Mouse (Mus musculus): ENCODE data around the gene Smc3. TPM values are rescaled to one million over a fixed set of nuclear protein-coding genes. Genes with fewer than 3 reads are reported as not detected.

The Smc3 gene
- polyA plus RNA-seq, 1 experiment = 6.5 TPM

GRCm38 (mm10) chr19:53596723-53597474 lies 3.3 kb upstream of the Smc3 start:
- Histone ChIP-seq H3K27me3 (ENCODE audit: control insufficient read depth, insufficient read depth, insufficient read length) (no peaks in the 10 kb centered on the region), H3ac (ENCODE audit: control insufficient read depth, insufficient read length) (no peak overlapping the region), H3K36me3 (ENCODE audit: control insufficient read depth, insufficient read depth) (no peaks in the 10 kb centered on the region), H3K4me2 (ENCODE audit: low read depth) (no peak overlapping the region), H3K4me3 (no peak overlapping the region), H3K79me2 (ENCODE audit: control insufficient read depth, insufficient read depth) (peaks cover 13% of the 10 kb centered on the region)
- TF ChIP-seq CEBPB (IDR thresholded peaks at IDR 0.05; ENCODE audit: insufficient read depth, poor library complexity, severe bottlenecking) (no peak), REST (IDR thresholded peaks at IDR 0.05; ENCODE audit: insufficient read depth, insufficient read length) (no peak), TCF12 (IDR thresholded peaks at IDR 0.05; ENCODE audit: insufficient read depth, poor library complexity, severe bottlenecking) (no peak), SRF (IDR thresholded peaks at IDR 0.05; ENCODE audit: control insufficient read depth, insufficient read length, low read depth) (no peak), TCF3 (IDR thresholded peaks at IDR 0.05; ENCODE audit: insufficient read length, low read depth) (no peak), POLR2A (IDR thresholded peaks at IDR 0.05; ENCODE audit: insufficient read length, low read depth) (no peak), POLR2AphosphoS2 (IDR thresholded peaks at IDR 0.05; ENCODE audit: insufficient read length, low read depth) (no peak), MAX (IDR thresholded peaks at IDR 0.05; ENCODE audit: low read depth) (no peak), MYOD1 (IDR thresholded peaks at IDR 0.05; ENCODE audit: control insufficient read depth in 1 of 3, insufficient read length in 2 of 3, low read depth in 2 of 3) (no peak), E2F4 (IDR thresholded peaks at IDR 0.05; ENCODE audit: insufficient read depth) (no peak), USF1 (IDR thresholded peaks at IDR 0.05; ENCODE audit: low read depth) (no peak), MYOG (IDR thresholded peaks at IDR 0.05; ENCODE audit: control insufficient read depth in 1 of 3, insufficient read depth in 1 of 3, insufficient read length in 2 of 3, low read depth in 2 of 3) (no peak)

GRCm38 (mm10) chr19:53600549-53601362 lies 558 bp downstream of the Smc3 start:
- TF ChIP-seq USF1 (IDR thresholded peaks at IDR 0.05; ENCODE audit: low read depth) = no peak
- no peak for TF ChIP-seq REST (IDR thresholded peaks at IDR 0.05; ENCODE audit: insufficient read depth, insufficient read length)
- TF ChIP-seq TCF12 (IDR thresholded peaks at IDR 0.05; ENCODE audit: insufficient read depth, poor library complexity, severe bottlenecking) = no peak
- no peak for TF ChIP-seq POLR2A (IDR thresholded peaks at IDR 0.05; ENCODE audit: insufficient read length, low read depth)
- no peak for TF ChIP-seq POLR2AphosphoS2 (IDR thresholded peaks at IDR 0.05; ENCODE audit: insufficient read length, low read depth)
- no peak for TF ChIP-seq TCF3 (IDR thresholded peaks at IDR 0.05; ENCODE audit: insufficient read length, low read depth)
- TF ChIP-seq MAX (IDR thresholded peaks at IDR 0.05; ENCODE audit: low read depth) = no peak
- TF ChIP-seq CEBPB (IDR thresholded peaks at IDR 0.05; ENCODE audit: insufficient read depth, poor library complexity, severe bottlenecking) = no peak
- TF ChIP-seq MYOG (IDR thresholded peaks at IDR 0.05; ENCODE audit: control insufficient read depth in 1 of 3, insufficient read depth in 1 of 3, insufficient read length in 2 of 3, low read depth in 2 of 3) = no peak
- no peak for TF ChIP-seq MYOD1 (IDR thresholded peaks at IDR 0.05; ENCODE audit: control insufficient read depth in 1 of 3, insufficient read length in 2 of 3, low read depth in 2 of 3)
- TF ChIP-seq SRF (IDR thresholded peaks at IDR 0.05; ENCODE audit: control insufficient read depth, insufficient read length, low read depth) = no peak
- TF ChIP-seq E2F4 (IDR thresholded peaks at IDR 0.05; ENCODE audit: insufficient read depth) = no peak

GRCm38 (mm10) chr19:53601363-53601655 lies 1.1 kb downstream of the Smc3 start:
- H3K27me3 ChIP-seq (ENCODE audit: control insufficient read depth, insufficient read depth, insufficient read length) = no peaks in the 10 kb centered on the region
- TF ChIP-seq USF1 (IDR thresholded peaks at IDR 0.05; ENCODE audit: low read depth) = no peak
- no peak for TF ChIP-seq POLR2A (IDR thresholded peaks at IDR 0.05; ENCODE audit: insufficient read length, low read depth)
- TF ChIP-seq E2F4 (IDR thresholded peaks at IDR 0.05; ENCODE audit: insufficient read depth) = no peak
- no peak for TF ChIP-seq TCF12 (IDR thresholded peaks at IDR 0.05; ENCODE audit: insufficient read depth, poor library complexity, severe bottlenecking)
- TF ChIP-seq TCF3 (IDR thresholded peaks at IDR 0.05; ENCODE audit: insufficient read length, low read depth) = no peak
- no peak for TF ChIP-seq SRF (IDR thresholded peaks at IDR 0.05; ENCODE audit: control insufficient read depth, insufficient read length, low read depth)
- TF ChIP-seq MYOG (IDR thresholded peaks at IDR 0.05; ENCODE audit: control insufficient read depth in 1 of 3, insufficient read depth in 1 of 3, insufficient read length in 2 of 3, low read depth in 2 of 3) = no peak
- TF ChIP-seq CEBPB (IDR thresholded peaks at IDR 0.05; ENCODE audit: insufficient read depth, poor library complexity, severe bottlenecking) = no peak
- no peak for TF ChIP-seq POLR2AphosphoS2 (IDR thresholded peaks at IDR 0.05; ENCODE audit: insufficient read length, low read depth)
- no peak for TF ChIP-seq REST (IDR thresholded peaks at IDR 0.05; ENCODE audit: insufficient read depth, insufficient read length)
- no peak for TF ChIP-seq MAX (IDR thresholded peaks at IDR 0.05; ENCODE audit: low read depth)
- TF ChIP-seq MYOD1 (IDR thresholded peaks at IDR 0.05; ENCODE audit: control insufficient read depth in 1 of 3, insufficient read length in 2 of 3, low read depth in 2 of 3) = no peak
- H3ac ChIP-seq (ENCODE audit: control insufficient read depth, insufficient read length) = peak overlapping the region; percentile 85
- peaks cover 10% of the 10 kb centered on the region for H3K36me3 ChIP-seq (ENCODE audit: control insufficient read depth, insufficient read depth)
- peaks cover 52% of the 10 kb centered on the region for H3K79me2 ChIP-seq (ENCODE audit: control insufficient read depth, insufficient read depth)
- peak overlapping the region; percentile 91 for H3K4me2 ChIP-seq (ENCODE audit: low read depth)
- peak overlapping the region; percentile 43 for H3K4me3 ChIP-seq

More at GRCm38 (mm10) chr19:53600549-53601362, 558 bp downstream of the Smc3 start:
- peak overlapping the region; percentile 43 for H3K4me3 ChIP-seq
- peaks cover 47% of the 10 kb centered on the region for H3K79me2 ChIP-seq (ENCODE audit: control insufficient read depth, insufficient read depth)
- peaks cover 10% of the 10 kb centered on the region for H3K36me3 ChIP-seq (ENCODE audit: control insufficient read depth, insufficient read depth)
- H3K4me2 ChIP-seq (ENCODE audit: low read depth) = peak overlapping the region; percentile 91
- no peaks in the 10 kb centered on the region for H3K27me3 ChIP-seq (ENCODE audit: control insufficient read depth, insufficient read depth, insufficient read length)
- peak overlapping the region; percentile 85 for H3ac ChIP-seq (ENCODE audit: control insufficient read depth, insufficient read length)

GRCm38 (mm10) chr19:53608921-53609320 lies 8.7 kb downstream of the Smc3 start:
- no peak overlapping the region for H3K4me2 ChIP-seq (ENCODE audit: low read depth)
- H3ac ChIP-seq (ENCODE audit: control insufficient read depth, insufficient read length) = no peak overlapping the region
- H3K36me3 ChIP-seq (ENCODE audit: control insufficient read depth, insufficient read depth) = peaks cover 8% of the 10 kb centered on the region
- TF ChIP-seq SRF (IDR thresholded peaks at IDR 0.05; ENCODE audit: control insufficient read depth, insufficient read length, low read depth) = no peak
- no peak for TF ChIP-seq TCF3 (IDR thresholded peaks at IDR 0.05; ENCODE audit: insufficient read length, low read depth)
- TF ChIP-seq POLR2A (IDR thresholded peaks at IDR 0.05; ENCODE audit: insufficient read length, low read depth) = no peak
- no peak for TF ChIP-seq MYOD1 (IDR thresholded peaks at IDR 0.05; ENCODE audit: control insufficient read depth in 1 of 3, insufficient read length in 2 of 3, low read depth in 2 of 3)
- TF ChIP-seq E2F4 (IDR thresholded peaks at IDR 0.05; ENCODE audit: insufficient read depth) = no peak
- no peak for TF ChIP-seq MYOG (IDR thresholded peaks at IDR 0.05; ENCODE audit: control insufficient read depth in 1 of 3, insufficient read depth in 1 of 3, insufficient read length in 2 of 3, low read depth in 2 of 3)
- no peaks in the 10 kb centered on the region for H3K27me3 ChIP-seq (ENCODE audit: control insufficient read depth, insufficient read depth, insufficient read length)
- no peak overlapping the region for H3K4me3 ChIP-seq
- H3K79me2 ChIP-seq (ENCODE audit: control insufficient read depth, insufficient read depth) = peaks cover 95% of the 10 kb centered on the region

Measured in myocyte (in vitro differentiated cells).